Mouse (Mus musculus) embryonic fibroblast, embryonic 13.5 days (primary cell): ENCODE measurements around the gene Cyp26b1. TPM values are rescaled to one million over a fixed set of nuclear protein-coding genes. Genes with fewer than 3 reads are reported as not detected.

ENCODE experiments used
- H3K27ac ChIP-seq: 2 replicates; pipeline ENCODE4 v1.5.1; 2012; ENCODE audit warnings: low read length, control low read depth, inconsistent platforms; ENCODE audit not compliant: insufficient read depth
- H3K4me1 ChIP-seq: 2 replicates; pipeline ENCODE4 v1.6.1; 2011; ENCODE audit warnings: low read length; ENCODE audit not compliant: control insufficient read depth, insufficient read depth
- H3K4me3 ChIP-seq: 2 replicates; pipeline ENCODE4 v1.5.1; 2011; ENCODE audit warnings: mild to moderate bottlenecking, control low read depth, low read length; ENCODE audit not compliant: insufficient read depth
- CTCF ChIP-seq: IDR thresholded peaks from 2 replicates; pipeline ENCODE4 v1.5.1; 2011; ENCODE audit warnings: mild to moderate bottlenecking, control low read depth, low read length, moderate library complexity, borderline replicate concordance; ENCODE audit not compliant: insufficient read depth
- POLR2A ChIP-seq: IDR thresholded peaks from 2 replicates; pipeline ENCODE4 v1.6.1; 2011; ENCODE audit warnings: low read depth, mild to moderate bottlenecking, control low read depth, low read length, moderate library complexity
- polyA plus RNA-seq: library from polyadenylated mRNA; stranded (reverse); fragments of >200 nt; gene quantifications from 2 replicates; pipeline ENCODE4 v1.2.4, GENCODE M21; 2011; ENCODE audit warnings: low read depth; ENCODE audit not compliant: missing spikeins, insufficient read length

Cyp26b1 gene
- polyA plus RNA-seq, 1 experiment, result 12.0 TPM

GRCm38 (mm10) chr6:84581833-84582445 is 11.8 kb downstream of the Cyp26b1 start:
- Histone ChIP-seq H3K27ac (no peak overlapping the region), H3K4me3 (no peak overlapping the region), H3K4me1 (no peaks in the 10 kb centered on the region)
- TF ChIP-seq POLR2A (no peak), CTCF (no peak)

- H3K27ac ChIP-seq, result no peak overlapping the region
- TF ChIP-seq CTCF, result no peak
- TF ChIP-seq POLR2A, result no peak
- H3K4me1 ChIP-seq, result no peaks in the 10 kb centered on the region
- H3K4me3 ChIP-seq, result no peak overlapping the region
Observed at GRCm38 (mm10) chr6:84580979-84581832, 12.5 kb downstream of the Cyp26b1 start.

GRCm38 (mm10) chr6:84579508-84579907 is 14.2 kb downstream of the Cyp26b1 start:
- Histone ChIP-seq H3K4me1 (no peaks in the 10 kb centered on the region), H3K27ac (no peak overlapping the region), H3K4me3 (no peak overlapping the region)
- TF ChIP-seq CTCF, result no peak
- TF ChIP-seq POLR2A, result no peak

DNA sequence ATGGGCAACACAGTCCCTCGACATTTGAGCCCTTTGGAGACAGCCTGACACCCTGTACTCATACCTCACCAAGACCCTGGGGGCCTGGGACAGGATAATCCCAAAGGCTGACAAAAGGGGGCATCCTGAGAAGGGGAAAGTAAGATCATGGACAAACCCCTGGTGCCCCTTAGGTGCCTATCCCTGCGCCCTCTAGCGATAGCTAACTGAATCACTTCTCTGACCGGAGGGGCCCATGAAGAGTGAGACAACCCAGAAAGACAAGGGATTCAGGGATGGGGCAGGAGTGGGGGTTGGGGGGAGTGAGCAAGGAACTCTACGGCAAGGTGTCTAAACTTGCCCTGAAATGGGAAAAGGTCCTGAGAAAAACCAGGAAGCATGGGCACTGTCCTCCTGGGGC is 14.8 kb downstream of the Cyp26b1 start:
- TF ChIP-seq POLR2A (no peak), CTCF (peak; percentile 45; the same call in 1 of the 2 replicates)
- H3K27ac ChIP-seq, result no peak overlapping the region
- H3K4me3 ChIP-seq, result no peak overlapping the region
- no peaks in the 10 kb centered on the region for H3K4me1 ChIP-seq

DNA sequence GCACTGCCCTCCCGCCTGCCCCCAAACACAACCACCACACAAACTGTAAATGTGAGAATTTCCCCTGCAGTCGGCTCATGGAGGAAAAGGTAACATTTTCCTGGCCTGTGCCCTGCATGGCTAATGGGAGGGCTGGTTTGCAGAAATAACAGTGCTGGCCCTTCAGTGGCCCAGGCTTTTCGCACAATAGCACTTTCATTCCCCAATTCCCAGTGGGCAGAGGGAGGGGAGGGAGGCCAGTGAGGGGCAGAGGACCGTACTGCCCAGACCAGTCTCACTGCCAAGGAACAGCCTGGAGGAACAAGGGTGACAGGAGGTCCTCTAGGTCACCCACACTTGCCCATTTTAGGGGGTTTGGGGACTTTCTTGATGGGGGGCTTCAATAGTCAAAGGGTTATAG is 15.8 kb downstream of the Cyp26b1 start:
- no peak overlapping the region for H3K4me3 ChIP-seq
- H3K27ac ChIP-seq, result no peak overlapping the region
- TF ChIP-seq CTCF (no peak), POLR2A (no peak)
- H3K4me1 ChIP-seq, result no peaks in the 10 kb centered on the region

GRCm38 (mm10) chr6:84573905-84574660 is 19.6 kb downstream of the Cyp26b1 start:
- H3K27ac ChIP-seq, result no peak overlapping the region
- TF ChIP-seq CTCF (no peak), POLR2A (no peak)
- H3K4me3 ChIP-seq, result no peak overlapping the region
- H3K4me1 ChIP-seq, result no peaks in the 10 kb centered on the region

- Histone ChIP-seq H3K27ac (no peak overlapping the region), H3K4me1 (peaks cover 9% of the 10 kb centered on the region; the same call in 1 of the 2 replicates), H3K4me3 (no peak overlapping the region)
- TF ChIP-seq POLR2A (no peak), CTCF (no peak)
Observed at GRCm38 (mm10) chr6:84570039-84570438, 23.7 kb downstream of the Cyp26b1 start.

- TF ChIP-seq POLR2A (no peak), CTCF (no peak)
- H3K4me3 ChIP-seq, result no peak overlapping the region
- H3K4me1 ChIP-seq, result peaks cover 13% of the 10 kb centered on the region; the same call in 1 of the 2 replicates
- H3K27ac ChIP-seq, result no peak overlapping the region
Observed at GRCm38 (mm10) chr6:84569590-84569989, 24.1 kb downstream of the Cyp26b1 start.

- H3K4me1 ChIP-seq, result peaks cover 13% of the 10 kb centered on the region; the same call in 1 of the 2 replicates
- no peak overlapping the region for H3K27ac ChIP-seq
- TF ChIP-seq CTCF (no peak), POLR2A (no peak)
- no peak overlapping the region for H3K4me3 ChIP-seq
Observed at GRCm38 (mm10) chr6:84568880-84569279, 24.8 kb downstream of the Cyp26b1 start.

GRCm38 (mm10) chr6:84567696-84568095 is 26.0 kb downstream of the Cyp26b1 start:
- Histone ChIP-seq H3K4me3 (no peak overlapping the region), H3K4me1 (peaks cover 13% of the 10 kb centered on the region; the same call in 1 of the 2 replicates), H3K27ac (no peak overlapping the region)
- TF ChIP-seq POLR2A (no peak), CTCF (no peak)
